Mouse (Mus musculus): ENCODE data around the gene Dnajc17. TPM values are rescaled to one million over a fixed set of nuclear protein-coding genes. Genes with fewer than 3 reads are reported as not detected.

Gene Dnajc17
- total RNA-seq, 1 experiment: 11.7 TPM

DNA sequence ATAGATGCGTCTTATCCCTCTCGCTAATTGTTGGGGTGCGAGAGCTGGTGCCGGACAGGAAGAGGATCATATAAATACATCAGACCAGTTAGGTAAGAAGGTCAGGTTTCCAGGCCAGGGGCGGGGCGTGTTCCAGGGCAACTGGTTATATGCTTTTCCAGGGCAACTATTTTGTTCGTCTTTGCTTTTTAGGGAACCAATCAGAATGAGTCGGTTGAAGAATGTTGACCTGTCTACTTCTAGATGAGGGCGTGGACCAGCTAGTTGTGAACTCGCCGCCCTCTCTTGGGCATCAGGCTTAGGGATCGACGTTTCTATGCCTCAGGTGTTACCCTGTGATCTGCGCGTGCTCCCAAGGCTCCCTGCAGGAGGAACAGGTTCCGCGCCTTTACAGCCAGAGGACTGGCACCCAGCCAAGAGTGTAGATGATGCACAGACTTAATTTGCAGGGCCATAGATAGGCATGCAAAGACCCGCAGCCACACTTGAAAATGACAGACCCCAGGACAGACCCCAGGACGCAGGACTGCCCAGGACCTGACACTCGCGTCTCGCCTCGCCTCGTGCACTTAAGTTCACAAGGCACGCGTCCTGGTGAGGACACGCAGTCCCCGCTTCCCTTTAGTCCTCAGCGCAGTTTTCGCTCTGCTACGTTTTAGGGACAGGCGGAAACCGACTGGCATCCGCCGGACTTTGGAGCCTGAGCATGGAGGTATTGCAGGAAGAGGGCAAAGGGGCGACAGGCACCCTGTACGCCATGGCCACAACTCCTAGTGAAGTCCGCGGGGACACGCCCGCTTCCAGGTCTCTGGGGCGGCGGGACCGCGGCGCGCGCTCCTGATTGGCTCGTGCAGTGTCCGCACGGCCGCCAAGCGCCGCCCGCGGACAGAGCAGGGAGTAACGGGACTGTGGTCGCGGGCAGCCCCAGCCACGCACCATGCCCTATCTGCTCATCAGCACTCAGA lies 41.4 kb downstream of the Dnajc17 start, which contains the start of gene Gchfr:
TSS of gene Gchfr (plus strand) at position 873 of the 965 bp plus-strand sequence.
- Histone ChIP-seq H3K36me3 (ENCODE audit: control insufficient read depth, insufficient read depth, low read length, poor library complexity, severe bottlenecking) (no peaks in the 10 kb centered on the region), H3K4me1 (ENCODE audit: control insufficient read depth in 2 of 2, insufficient read depth in 2 of 2, low read length in 2 of 2, poor library complexity in 1 of 2) (peaks cover 2 to 6% of the 10 kb centered on the region in 2 experiments; a peak in 1 of 4 replicates), H3K4me3 (ENCODE audit: insufficient read depth in 1 of 2, low read depth in 1 of 2, low read length in 2 of 2, poor library complexity in 1 of 2, severe bottlenecking in 1 of 2) (peak within 1 kb of the TSS; percentile 67 to 86), H3K9me3 (ENCODE audit: control insufficient read depth, insufficient read depth, low read depth, low read length) (no peaks in the 10 kb centered on the region), H3K27ac (ENCODE audit: insufficient read depth, low read depth, low read length, poor library complexity, severe bottlenecking) (no peak within 1 kb of the TSS), H3K9ac (ENCODE audit: insufficient read depth, low read depth, low read length, poor library complexity, severe bottlenecking) (peak within 1 kb of the TSS; percentile 11; the same call in 1 of the 2 replicates)
- in situ Hi-C loops (cut with MboI; ENCODE audit: low sequenced_read_pairs in 2 of 2, unreplicated experiment in 2 of 2): no loop called here
- no peak for TF ChIP-seq ZC3H11A (IDR thresholded peaks at IDR 0.05; ENCODE audit: borderline replicate concordance, low read depth, low read length)
- TF ChIP-seq CHD2 (IDR thresholded peaks at IDR 0.05; ENCODE audit: low read depth, low read length): no peak
- TF ChIP-seq ZNF384 (IDR thresholded peaks at IDR 0.05; ENCODE audit: low read depth, low read length): no peak
- TF ChIP-seq MAFK (IDR thresholded peaks at IDR 0.05; ENCODE audit: insufficient read depth, low read depth, low read length): no peak
- TF ChIP-seq HCFC1 (IDR thresholded peaks at IDR 0.05; ENCODE audit: borderline replicate concordance, insufficient read depth, low read length): no peak
- DNase-seq (ENCODE audit: low read depth, low spot score): no peak

DNA sequence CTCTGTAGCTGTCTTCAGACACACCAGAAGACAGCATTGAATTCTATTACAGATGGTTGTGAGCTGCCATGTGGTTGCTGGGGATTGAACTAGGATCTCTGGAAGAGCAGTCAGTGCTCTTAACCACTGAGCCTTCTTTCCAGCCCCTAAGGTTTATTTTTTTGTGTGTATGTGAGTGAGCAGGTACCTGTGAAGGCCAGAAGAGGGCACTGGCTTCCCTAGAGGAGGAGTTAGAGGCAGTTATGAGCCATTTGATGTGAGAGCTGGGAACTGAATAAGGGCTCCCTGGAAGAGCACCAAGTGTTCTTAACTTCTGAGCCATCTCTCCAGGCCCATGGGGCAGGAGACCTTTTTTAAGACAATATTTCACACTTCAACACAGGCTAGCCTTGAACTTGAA lies 43.2 kb downstream of the Dnajc17 start:
- H3K4me3 ChIP-seq (ENCODE audit: insufficient read depth in 1 of 2, low read depth in 1 of 2, low read length in 2 of 2, poor library complexity in 1 of 2, severe bottlenecking in 1 of 2): no peak overlapping the region
- TF ChIP-seq ZNF384 (IDR thresholded peaks at IDR 0.05; ENCODE audit: low read depth, low read length) (0 out of 2 replicates have a peak, but pooled peaks have one; percentile 23), MAFK (IDR thresholded peaks at IDR 0.05; ENCODE audit: insufficient read depth, low read depth, low read length) (no peak), CHD2 (IDR thresholded peaks at IDR 0.05; ENCODE audit: low read depth, low read length) (no peak), ZC3H11A (IDR thresholded peaks at IDR 0.05; ENCODE audit: borderline replicate concordance, low read depth, low read length) (no peak), HCFC1 (IDR thresholded peaks at IDR 0.05; ENCODE audit: borderline replicate concordance, insufficient read depth, low read length) (no peak)
- DNase-seq (ENCODE audit: low read depth, low spot score): no peak
- H3K9me3 ChIP-seq (ENCODE audit: control insufficient read depth, insufficient read depth, low read depth, low read length): no peaks in the 10 kb centered on the region
- H3K27ac ChIP-seq (ENCODE audit: insufficient read depth, low read depth, low read length, poor library complexity, severe bottlenecking): no peak overlapping the region
- H3K9ac ChIP-seq (ENCODE audit: insufficient read depth, low read depth, low read length, poor library complexity, severe bottlenecking): no peak overlapping the region
- in situ Hi-C loops (cut with MboI; ENCODE audit: low sequenced_read_pairs in 2 of 2, unreplicated experiment in 2 of 2): no loop called here
- H3K4me1 ChIP-seq (ENCODE audit: control insufficient read depth in 2 of 2, insufficient read depth in 2 of 2, low read length in 2 of 2, poor library complexity in 1 of 2): peaks cover 5 to 12% of the 10 kb centered on the region in 2 experiments; a peak in 1 of 4 replicates
- H3K36me3 ChIP-seq (ENCODE audit: control insufficient read depth, insufficient read depth, low read length, poor library complexity, severe bottlenecking): no peaks in the 10 kb centered on the region

DNA sequence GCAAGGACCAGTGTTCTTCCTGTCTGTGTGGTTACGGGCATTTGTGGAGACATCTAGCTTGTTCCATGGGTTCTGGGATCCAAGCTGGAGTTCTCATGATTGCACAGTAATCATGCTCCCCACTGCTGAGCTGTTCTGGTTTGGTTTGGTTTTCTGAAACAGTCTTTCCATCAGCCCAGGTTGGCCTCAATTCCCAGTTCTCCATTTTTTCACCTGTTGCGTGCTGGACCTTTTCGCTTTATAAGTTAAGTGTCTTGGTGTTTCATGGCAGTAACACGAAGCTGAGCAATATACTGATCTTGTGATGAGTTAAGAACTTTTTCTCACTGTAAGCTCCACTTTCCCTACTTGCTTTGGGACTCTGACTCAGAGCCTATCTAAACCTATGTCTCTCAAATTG lies 44.6 kb downstream of the Dnajc17 start:
- no peak for TF ChIP-seq ZNF384 (IDR thresholded peaks at IDR 0.05; ENCODE audit: low read depth, low read length)
- TF ChIP-seq MAFK (IDR thresholded peaks at IDR 0.05; ENCODE audit: insufficient read depth, low read depth, low read length): no peak
- TF ChIP-seq HCFC1 (IDR thresholded peaks at IDR 0.05; ENCODE audit: borderline replicate concordance, insufficient read depth, low read length): no peak
- TF ChIP-seq ZC3H11A (IDR thresholded peaks at IDR 0.05; ENCODE audit: borderline replicate concordance, low read depth, low read length): no peak
- TF ChIP-seq CHD2 (IDR thresholded peaks at IDR 0.05; ENCODE audit: low read depth, low read length): no peak

DNA sequence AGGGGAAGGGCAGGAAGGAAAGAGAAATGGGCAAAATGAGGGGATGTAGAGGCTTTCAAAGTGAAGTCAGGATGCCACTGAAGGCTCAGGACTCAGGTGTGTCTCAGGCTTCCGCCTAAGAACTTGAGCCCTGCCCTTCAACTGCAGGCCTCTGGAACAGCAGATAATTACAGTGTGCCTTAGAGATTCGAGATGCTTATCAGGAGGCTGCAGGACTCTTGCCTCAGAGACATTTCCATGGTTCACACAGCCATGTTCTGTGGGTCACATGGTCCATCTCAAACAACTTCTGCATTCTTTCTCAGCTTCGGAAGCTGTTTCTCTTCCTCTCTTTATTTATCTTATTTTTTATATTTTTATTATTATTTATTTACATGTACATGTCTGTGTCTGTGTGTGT lies 45.5 kb downstream of the Dnajc17 start:
- in situ Hi-C loops (cut with MboI; ENCODE audit: low sequenced_read_pairs in 2 of 2, unreplicated experiment in 2 of 2): no loop called here
- TF ChIP-seq HCFC1 (IDR thresholded peaks at IDR 0.05; ENCODE audit: borderline replicate concordance, insufficient read depth, low read length) (no peak), ZC3H11A (IDR thresholded peaks at IDR 0.05; ENCODE audit: borderline replicate concordance, low read depth, low read length) (no peak), ZNF384 (IDR thresholded peaks at IDR 0.05; ENCODE audit: low read depth, low read length) (no peak), MAFK (IDR thresholded peaks at IDR 0.05; ENCODE audit: insufficient read depth, low read depth, low read length) (no peak), CHD2 (IDR thresholded peaks at IDR 0.05; ENCODE audit: low read depth, low read length) (no peak)
- no peak overlapping the region for H3K4me3 ChIP-seq (ENCODE audit: insufficient read depth in 1 of 2, low read depth in 1 of 2, low read length in 2 of 2, poor library complexity in 1 of 2, severe bottlenecking in 1 of 2)
- no peak for DNase-seq (ENCODE audit: low read depth, low spot score)
- H3K4me1 ChIP-seq (ENCODE audit: control insufficient read depth in 2 of 2, insufficient read depth in 2 of 2, low read length in 2 of 2, poor library complexity in 1 of 2): peaks cover 5 to 14% of the 10 kb centered on the region in 2 experiments; a peak in 1 of 4 replicates
- no peaks in the 10 kb centered on the region for H3K36me3 ChIP-seq (ENCODE audit: control insufficient read depth, insufficient read depth, low read length, poor library complexity, severe bottlenecking)
- H3K9me3 ChIP-seq (ENCODE audit: control insufficient read depth, insufficient read depth, low read depth, low read length): no peaks in the 10 kb centered on the region
- no peak overlapping the region for H3K9ac ChIP-seq (ENCODE audit: insufficient read depth, low read depth, low read length, poor library complexity, severe bottlenecking)
- no peak overlapping the region for H3K27ac ChIP-seq (ENCODE audit: insufficient read depth, low read depth, low read length, poor library complexity, severe bottlenecking)

More for the DNA sequence above, 44.6 kb downstream of the Dnajc17 start:
- Histone ChIP-seq H3K4me3 (ENCODE audit: insufficient read depth in 1 of 2, low read depth in 1 of 2, low read length in 2 of 2, poor library complexity in 1 of 2, severe bottlenecking in 1 of 2) (no peak overlapping the region), H3K27ac (ENCODE audit: insufficient read depth, low read depth, low read length, poor library complexity, severe bottlenecking) (no peak overlapping the region), H3K36me3 (ENCODE audit: control insufficient read depth, insufficient read depth, low read length, poor library complexity, severe bottlenecking) (no peaks in the 10 kb centered on the region), H3K9ac (ENCODE audit: insufficient read depth, low read depth, low read length, poor library complexity, severe bottlenecking) (no peak overlapping the region), H3K4me1 (ENCODE audit: control insufficient read depth in 2 of 2, insufficient read depth in 2 of 2, low read length in 2 of 2, poor library complexity in 1 of 2) (peaks cover 5 to 14% of the 10 kb centered on the region in 2 experiments; a peak in 1 of 4 replicates), H3K9me3 (ENCODE audit: control insufficient read depth, insufficient read depth, low read depth, low read length) (no peaks in the 10 kb centered on the region)
- in situ Hi-C loops (cut with MboI; ENCODE audit: low sequenced_read_pairs in 2 of 2, unreplicated experiment in 2 of 2): no loop called here
- no peak for DNase-seq (ENCODE audit: low read depth, low spot score)

Measured in ES-E14 (cell line).